ENCODE assay signal across 17 mouse cellular contexts in the genomic region with DNA sequence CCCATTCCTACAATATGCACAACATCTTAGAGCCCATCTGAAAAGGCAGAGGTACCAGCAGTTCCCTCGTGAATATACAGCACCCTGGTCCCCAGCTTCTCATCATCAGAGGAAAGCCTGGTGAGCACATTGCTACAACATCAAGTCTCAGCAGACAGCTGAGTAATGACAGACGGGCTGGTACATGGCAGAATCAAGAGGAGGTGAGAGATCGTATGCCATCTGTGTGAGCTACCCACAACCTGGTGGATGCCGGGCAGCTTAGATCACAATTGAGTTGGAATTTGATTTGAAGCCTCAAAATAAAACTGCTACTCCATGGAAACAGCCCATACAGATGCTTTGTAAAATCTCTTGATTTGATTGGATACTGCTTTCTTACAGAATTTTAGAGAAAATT.
"Had no signal": no experiment of that assay in that cellular context is flagged by ENCODE, and none has a peak within 500 bp of the region (broad histone marks: within the 10 kb centered on the region; RNA-seq: fewer than 3 reads in every experiment).

No protein-coding gene starts in this region.

- H3K27me3 ChIP-seq: intestine, embryonic 15.5 days; kidney, embryonic 15.5 days; limb, embryonic 15.5 days; neural tube, embryonic 15.5 days had no signal

- H3K27ac ChIP-seq: intestine, embryonic 15.5 days; kidney, embryonic 15.5 days; left cerebral cortex, adult 2 months; limb, embryonic 15.5 days; liver, embryonic 12.5 days; midbrain, embryonic 10.5 days; neural tube, embryonic 15.5 days; stomach, postnatal 0 days had no signal

- ATAC-seq: intestine, embryonic 15.5 days; liver, embryonic 12.5 days had no signal

- H3K9ac ChIP-seq: intestine, embryonic 15.5 days; kidney, embryonic 15.5 days; limb, embryonic 15.5 days; liver, embryonic 12.5 days; lung, embryonic 14.5 days; neural tube, embryonic 15.5 days had no signal

- H3K4me1 ChIP-seq: intestine, embryonic 15.5 days; kidney, embryonic 15.5 days; liver, embryonic 12.5 days; midbrain, embryonic 10.5 days; neural tube, embryonic 15.5 days had no signal

- H3K9me3 ChIP-seq: intestine, embryonic 15.5 days; kidney, embryonic 15.5 days; limb, embryonic 15.5 days; liver, embryonic 12.5 days; midbrain, embryonic 10.5 days; neural tube, embryonic 15.5 days had no signal

- H3K4me3 ChIP-seq: intestine, embryonic 15.5 days; kidney, embryonic 15.5 days; left cerebral cortex, adult 2 months; limb, embryonic 15.5 days; liver, embryonic 12.5 days; midbrain, embryonic 10.5 days; myocyte; neural tube, embryonic 15.5 days had no signal

- H3K36me3 ChIP-seq: intestine, embryonic 15.5 days; limb, embryonic 15.5 days; liver, embryonic 12.5 days; midbrain, embryonic 10.5 days had no signal

- H3K4me2 ChIP-seq: intestine, embryonic 15.5 days; kidney, embryonic 15.5 days; limb, embryonic 15.5 days; liver, embryonic 12.5 days; lung, embryonic 14.5 days; neural tube, embryonic 15.5 days had no signal

- DNase-seq: kidney, adult 2 months; kidney, postnatal 14 days; lung, embryonic 14.5 days; lung, postnatal 10 days; lung, postnatal 4 days; midbrain, embryonic 14.5 days; right cerebral cortex, postnatal 25 days; thymus, postnatal 36 days had no signal
